Comparison of ENCODE assay signal across 10 mouse cellular contexts in the genomic region with DNA sequence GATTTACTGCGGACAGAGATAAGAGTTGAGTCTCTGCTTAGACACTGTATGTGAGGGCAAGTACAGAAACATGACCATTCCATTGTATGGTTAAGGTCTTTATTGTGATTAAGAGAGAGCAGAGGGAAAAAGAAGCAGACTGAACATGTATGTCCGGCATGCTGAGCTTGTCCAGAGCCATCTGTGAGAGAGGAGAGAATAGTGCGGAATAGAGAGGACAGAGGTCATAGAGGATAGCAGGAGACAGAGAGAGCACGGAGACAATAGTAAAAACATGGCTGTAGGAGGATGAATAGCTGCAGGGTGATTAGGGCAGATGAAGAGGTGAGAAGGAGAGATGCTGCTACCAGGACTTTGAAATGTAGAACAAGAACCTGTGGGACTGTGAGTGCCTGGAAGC.
A peak's percentile ranks its signal among the peaks of the same experiment; 100 is the strongest.
DNase-seq lines count a peak whose midpoint lies in the region; ATAC-seq and TF ChIP-seq lines count a peak whose summit lies in the region.
"Had no signal": no experiment of that assay in that cellular context is flagged by ENCODE, and none has a peak within 500 bp of the region (broad histone marks: within the 10 kb centered on the region; RNA-seq: fewer than 3 reads in every experiment).

No protein-coding gene starts in this region.

- 6% methylated on average over 4 of the region's 4 CpGs for WGBS in heart, embryonic 14.5 days
- WGBS in heart, adult 2 months = 45% methylated on average over 4 of the region's 4 CpGs
- WGBS in stomach, embryonic 14.5 days = 24% methylated on average over 4 of the region's 4 CpGs
- WGBS in stomach, postnatal 0 days = 39% methylated on average over 4 of the region's 4 CpGs
- 59% methylated on average over 4 of the region's 4 CpGs for WGBS in limb, embryonic 12.5 days

- H3K27me3 ChIP-seq in heart, embryonic 14.5 days (ENCODE audit: control insufficient read depth, insufficient read depth, low read length) = no peaks in the 10 kb centered on the region
- no peaks in the 10 kb centered on the region; the same call in 1 of the 2 replicates for H3K27me3 ChIP-seq in heart, adult 2 months (ENCODE audit: control insufficient read depth, insufficient read depth, low read length)
- H3K27me3 ChIP-seq in stomach, embryonic 14.5 days (ENCODE audit: control insufficient read depth, insufficient read depth, low read length) = no peaks in the 10 kb centered on the region
- H3K27me3 ChIP-seq in stomach, postnatal 0 days (ENCODE audit: control insufficient read depth, insufficient read depth, low read length) = no peaks in the 10 kb centered on the region
- H3K27me3 ChIP-seq in limb, embryonic 12.5 days = no peaks in the 10 kb centered on the region
- H3K27me3 ChIP-seq: Patski had no signal

- no peak for TF ChIP-seq EP300 in heart, adult 2 months (IDR thresholded peaks at IDR 0.05; ENCODE audit: insufficient read depth, low read depth, low read length)
- no peak for TF ChIP-seq EP300 in stomach, postnatal 0 days (optimal IDR thresholded peaks at IDR 0.05)

- no peak for DNase-seq in heart, adult 2 months
- no peak for DNase-seq in stomach, postnatal 0 days (ENCODE audit: low spot score)
- no peak for DNase-seq in right cerebral cortex, adult 18-20 months
- DNase-seq in cerebellum, adult 11 months = no peak
- DNase-seq in thymus, postnatal 0 days (ENCODE audit: low spot score) = no peak

- TF ChIP-seq POLR2A in heart, adult 2 months (IDR thresholded peaks at IDR 0.05; ENCODE audit: insufficient read depth, low read depth, low read length) = no peak

- peak overlapping the region; percentile 12; the same call in 1 of the 2 replicates for H3K9ac ChIP-seq in heart, embryonic 14.5 days (ENCODE audit: low read length)
- H3K9ac ChIP-seq in heart, adult 2 months (ENCODE audit: low read depth, low read length) = no peak overlapping the region
- H3K9ac ChIP-seq in stomach, embryonic 14.5 days (replicated peaks; ENCODE audit: low read depth, low read length) = no peak overlapping the region
- H3K9ac ChIP-seq in stomach, postnatal 0 days (ENCODE audit: low read length) = no peak overlapping the region
- H3K9ac ChIP-seq in limb, embryonic 12.5 days (replicated peaks) = no peak overlapping the region

- peaks cover 10 to 20% of the 10 kb centered on the region in 2 experiments for H3K4me1 ChIP-seq in heart, embryonic 14.5 days (ENCODE audit: control insufficient read depth in 2 of 2, insufficient read depth in 2 of 2, low read length in 2 of 2)
- peaks cover 6% of the 10 kb centered on the region for H3K4me1 ChIP-seq in heart, adult 2 months (ENCODE audit: control insufficient read depth, insufficient read depth, low read length)
- H3K4me1 ChIP-seq in stomach, embryonic 14.5 days (ENCODE audit: control insufficient read depth, insufficient read depth, low read length) = peaks cover 17% of the 10 kb centered on the region
- H3K4me1 ChIP-seq in stomach, postnatal 0 days (replicated peaks; ENCODE audit: control insufficient read depth, insufficient read depth) = peaks cover 6% of the 10 kb centered on the region; the same call in 1 of the 2 replicates
- peaks cover 57% of the 10 kb centered on the region for H3K4me1 ChIP-seq in limb, embryonic 12.5 days (replicated peaks)

- peak overlapping the region; percentile 46 for H3K4me2 ChIP-seq in heart, embryonic 14.5 days (ENCODE audit: low read length)
- H3K4me2 ChIP-seq in stomach, embryonic 14.5 days (replicated peaks; ENCODE audit: low read depth, low read length) = no peak overlapping the region
- H3K4me2 ChIP-seq in stomach, postnatal 0 days (replicated peaks; ENCODE audit: low read depth) = no peak overlapping the region
- H3K4me2 ChIP-seq in limb, embryonic 12.5 days = no peak overlapping the region

- no peak for TF ChIP-seq CTCF in heart, adult 2 months (IDR thresholded peaks at IDR 0.05)
- no peak for TF ChIP-seq CTCF in stomach, postnatal 0 days (IDR thresholded peaks at IDR 0.05; ENCODE audit: low read depth)

- no peaks in the 10 kb centered on the region for H3K36me3 ChIP-seq in heart, embryonic 14.5 days (ENCODE audit: control insufficient read depth, insufficient read depth, low read length)
- no peaks in the 10 kb centered on the region for H3K36me3 ChIP-seq in heart, adult 2 months (ENCODE audit: control insufficient read depth, insufficient read depth, low read length)
- no peaks in the 10 kb centered on the region for H3K36me3 ChIP-seq in stomach, embryonic 14.5 days (ENCODE audit: control insufficient read depth, insufficient read depth, low read length)
- H3K36me3 ChIP-seq in stomach, postnatal 0 days (ENCODE audit: control insufficient read depth, insufficient read depth, low read length) = no peaks in the 10 kb centered on the region
- H3K36me3 ChIP-seq in limb, embryonic 12.5 days = no peaks in the 10 kb centered on the region

- no peaks in the 10 kb centered on the region for H3K9me3 ChIP-seq in heart, embryonic 14.5 days (ENCODE audit: control insufficient read depth, low read length)
- H3K9me3 ChIP-seq in stomach, embryonic 14.5 days (ENCODE audit: control insufficient read depth, low read depth, low read length) = no peaks in the 10 kb centered on the region
- H3K9me3 ChIP-seq in stomach, postnatal 0 days (ENCODE audit: control insufficient read depth, low read length) = no peaks in the 10 kb centered on the region
- no peaks in the 10 kb centered on the region for H3K9me3 ChIP-seq in limb, embryonic 12.5 days

- no peak overlapping the region for H3K4me3 ChIP-seq in heart, embryonic 14.5 days (ENCODE audit: control insufficient read depth in 1 of 2, insufficient read depth in 1 of 2, low read depth in 1 of 2, low read length in 2 of 2)
- no peak overlapping the region for H3K4me3 ChIP-seq in heart, adult 2 months
- no peak overlapping the region for H3K4me3 ChIP-seq in stomach, embryonic 14.5 days (ENCODE audit: low read depth, low read length)
- no peak overlapping the region for H3K4me3 ChIP-seq in stomach, postnatal 0 days (ENCODE audit: low read depth, low read length)
- no peak overlapping the region for H3K4me3 ChIP-seq in limb, embryonic 12.5 days (replicated peaks)
- H3K4me3 ChIP-seq: left cerebral cortex, adult 2 months had no signal

- ATAC-seq in heart, embryonic 14.5 days (ENCODE audit: insufficient number of reproducible peaks, insufficient read depth, low FRiP score, low read depth) = no peak
- no peak for ATAC-seq in stomach, embryonic 14.5 days (ENCODE audit: insufficient number of reproducible peaks, insufficient read depth, low FRiP score, low read depth)
- no peak for ATAC-seq in stomach, postnatal 0 days (ENCODE audit: low FRiP score, low TSS enrichment)
- ATAC-seq in limb, embryonic 12.5 days (ENCODE audit: insufficient number of reproducible peaks, insufficient read depth, low FRiP score, low TSS enrichment, low read depth) = no peak
- ATAC-seq: Patski had no signal

- intact Hi-C loops in heart, adult 2 months (cut with DNase I) = no loop called here

- peak overlapping the region; percentile 43 to 67 for H3K27ac ChIP-seq in heart, embryonic 14.5 days (replicated peaks in 1 of 2; ENCODE audit: control insufficient read depth in 1 of 2, insufficient read depth in 1 of 2, low read depth in 2 of 2, low read length in 2 of 2)
- no peak overlapping the region for H3K27ac ChIP-seq in heart, adult 2 months
- H3K27ac ChIP-seq in stomach, embryonic 14.5 days (ENCODE audit: low read length) = peak overlapping the region; percentile 52; the same call in 1 of the 2 replicates
- no peak overlapping the region for H3K27ac ChIP-seq in stomach, postnatal 0 days (replicated peaks)
- peak overlapping the region; percentile 26; the same call in 1 of the 2 replicates for H3K27ac ChIP-seq in limb, embryonic 12.5 days
- H3K27ac ChIP-seq: left cerebral cortex, adult 2 months had no signal

- H3K79me2 ChIP-seq in heart, adult 2 months (replicated peaks; ENCODE audit: control insufficient read depth, insufficient read depth, low read length) = no peaks in the 10 kb centered on the region

Comparison
In these comparisons a context has a peak if more than half of its experiments do, and no peak if none do; other contexts are left out.
1. H3K27ac ChIP-seq: peak in heart, embryonic 14.5 days (2 of 2), stomach, embryonic 14.5 days (single experiment) and limb, embryonic 12.5 days (single experiment); none in heart, adult 2 months (single experiment) and stomach, postnatal 0 days (single experiment).